Mouse (Mus musculus): Measurements from ENCODE around the gene Gm49395. TPM values are rescaled to one million over a fixed set of nuclear protein-coding genes. Genes with fewer than 3 reads are reported as not detected.

Gm49395 gene
- polyA plus RNA-seq, 2 experiments = 1.4 to 7.3 TPM

- H3K27me3 ChIP-seq (ENCODE audit: control insufficient read depth, insufficient read depth, low read length) = no peaks in the 10 kb centered on the region
- no peaks in the 10 kb centered on the region for H3K9me3 ChIP-seq (ENCODE audit: control insufficient read depth, low read length)
- 0 out of 2 replicates have a peak, but pooled peaks cover 4% of the 10 kb centered on the region for H3K4me1 ChIP-seq (ENCODE audit: control insufficient read depth, insufficient read depth, low read length)
- H3K36me3 ChIP-seq (ENCODE audit: control insufficient read depth, insufficient read depth, low read length) = no peaks in the 10 kb centered on the region
- ATAC-seq (ENCODE audit: low FRiP score, low read depth) (no peak), DNase-seq (ENCODE audit: low spot score) (no peak)
- no peak for TF ChIP-seq POLR2A (IDR thresholded peaks at IDR 0.05; ENCODE audit: borderline replicate concordance, extremely low read depth, insufficient read depth, insufficient read length)
- WGBS = 31% methylated on average over 11 of the region's 11 CpGs
- H3K27ac ChIP-seq (replicated peaks; ENCODE audit: low read depth, low read length) = no peak overlapping the region
- peak overlapping the region; percentile 64 for H3K9ac ChIP-seq (ENCODE audit: low read depth, low read length, severe bottlenecking)
- H3K4me3 ChIP-seq (replicated peaks; ENCODE audit: low read length) = peak overlapping the region; percentile 59
- H3K4me2 ChIP-seq (replicated peaks; ENCODE audit: low read depth, low read length, severe bottlenecking) = peak overlapping the region; percentile 93
These were observed 1.1 kb downstream of the Gm49395 start for GRCm38 (mm10) chr13:115100381-115101177.

- 83% methylated on average over 9 of the region's 9 CpGs for WGBS
- Histone ChIP-seq H3K4me2 (replicated peaks; ENCODE audit: low read depth, low read length, severe bottlenecking) (no peak overlapping the region), H3K27me3 (ENCODE audit: control insufficient read depth, insufficient read depth, low read length) (no peaks in the 10 kb centered on the region), H3K27ac (replicated peaks; ENCODE audit: low read depth, low read length) (no peak overlapping the region), H3K9me3 (ENCODE audit: control insufficient read depth, low read length) (no peaks in the 10 kb centered on the region), H3K4me1 (ENCODE audit: control insufficient read depth, insufficient read depth, low read length) (0 out of 2 replicates have a peak, but pooled peaks cover 4% of the 10 kb centered on the region), H3K36me3 (ENCODE audit: control insufficient read depth, insufficient read depth, low read length) (no peaks in the 10 kb centered on the region), H3K4me3 (replicated peaks; ENCODE audit: low read length) (no peak overlapping the region), H3K9ac (ENCODE audit: low read depth, low read length, severe bottlenecking) (no peak overlapping the region)
- ATAC-seq (ENCODE audit: low FRiP score, low read depth) (no peak), DNase-seq (ENCODE audit: low spot score) (no peak)
- no peak for TF ChIP-seq POLR2A (IDR thresholded peaks at IDR 0.05; ENCODE audit: borderline replicate concordance, extremely low read depth, insufficient read depth, insufficient read length)
These were observed 2.3 kb downstream of the Gm49395 start for GRCm38 (mm10) chr13:115099381-115099780.

- Histone ChIP-seq H3K4me1 (ENCODE audit: control insufficient read depth, insufficient read depth, low read length) (0 out of 2 replicates have a peak, but pooled peaks cover 4% of the 10 kb centered on the region), H3K27me3 (ENCODE audit: control insufficient read depth, insufficient read depth, low read length) (no peaks in the 10 kb centered on the region), H3K9ac (ENCODE audit: low read depth, low read length, severe bottlenecking) (no peak overlapping the region), H3K27ac (replicated peaks; ENCODE audit: low read depth, low read length) (no peak overlapping the region), H3K9me3 (ENCODE audit: control insufficient read depth, low read length) (no peaks in the 10 kb centered on the region), H3K36me3 (ENCODE audit: control insufficient read depth, insufficient read depth, low read length) (no peaks in the 10 kb centered on the region), H3K4me2 (replicated peaks; ENCODE audit: low read depth, low read length, severe bottlenecking) (no peak overlapping the region), H3K4me3 (replicated peaks; ENCODE audit: low read length) (no peak overlapping the region)
- 60% methylated on average over 3 of the region's 3 CpGs for WGBS
- TF ChIP-seq POLR2A (IDR thresholded peaks at IDR 0.05; ENCODE audit: borderline replicate concordance, extremely low read depth, insufficient read depth, insufficient read length) = no peak
- no peak for DNase-seq (ENCODE audit: low spot score)
- no peak for ATAC-seq (ENCODE audit: low FRiP score, low read depth)
These were observed 3.5 kb downstream of the Gm49395 start for GRCm38 (mm10) chr13:115098227-115098626.

GRCm38 (mm10) chr13:115096965-115097364, 4.8 kb downstream of the Gm49395 start:
- 77% methylated on average over 5 of the region's 5 CpGs for WGBS
- no peak overlapping the region for H3K27ac ChIP-seq (replicated peaks; ENCODE audit: low read depth, low read length)

GRCm38 (mm10) chr13:115096216-115096615, 5.5 kb downstream of the Gm49395 start:
- no peak for ATAC-seq (ENCODE audit: low FRiP score, low read depth)
- no peak for DNase-seq (ENCODE audit: low spot score)
- WGBS = 47% methylated on average over 2 of the region's 2 CpGs

More at GRCm38 (mm10) chr13:115096965-115097364, 4.8 kb downstream of the Gm49395 start:
- H3K4me2 ChIP-seq (replicated peaks; ENCODE audit: low read depth, low read length, severe bottlenecking) = no peak overlapping the region
- no peak for ATAC-seq (ENCODE audit: low FRiP score, low read depth)
- 0 out of 2 replicates have a peak, but pooled peaks cover 4% of the 10 kb centered on the region for H3K4me1 ChIP-seq (ENCODE audit: control insufficient read depth, insufficient read depth, low read length)
- H3K9ac ChIP-seq (ENCODE audit: low read depth, low read length, severe bottlenecking) = no peak overlapping the region
- no peak overlapping the region for H3K4me3 ChIP-seq (replicated peaks; ENCODE audit: low read length)
- no peaks in the 10 kb centered on the region for H3K9me3 ChIP-seq (ENCODE audit: control insufficient read depth, low read length)
- TF ChIP-seq POLR2A (IDR thresholded peaks at IDR 0.05; ENCODE audit: borderline replicate concordance, extremely low read depth, insufficient read depth, insufficient read length) = no peak
- no peaks in the 10 kb centered on the region for H3K36me3 ChIP-seq (ENCODE audit: control insufficient read depth, insufficient read depth, low read length)
- no peaks in the 10 kb centered on the region for H3K27me3 ChIP-seq (ENCODE audit: control insufficient read depth, insufficient read depth, low read length)
- DNase-seq (ENCODE audit: low spot score) = no peak

More at GRCm38 (mm10) chr13:115096216-115096615, 5.5 kb downstream of the Gm49395 start:
- Histone ChIP-seq H3K36me3 (ENCODE audit: control insufficient read depth, insufficient read depth, low read length) (no peaks in the 10 kb centered on the region), H3K4me3 (replicated peaks; ENCODE audit: low read length) (no peak overlapping the region), H3K4me2 (replicated peaks; ENCODE audit: low read depth, low read length, severe bottlenecking) (no peak overlapping the region), H3K4me1 (ENCODE audit: control insufficient read depth, insufficient read depth, low read length) (0 out of 2 replicates have a peak, but pooled peaks cover 2% of the 10 kb centered on the region), H3K27me3 (ENCODE audit: control insufficient read depth, insufficient read depth, low read length) (no peaks in the 10 kb centered on the region), H3K9ac (ENCODE audit: low read depth, low read length, severe bottlenecking) (no peak overlapping the region), H3K9me3 (ENCODE audit: control insufficient read depth, low read length) (no peaks in the 10 kb centered on the region), H3K27ac (replicated peaks; ENCODE audit: low read depth, low read length) (no peak overlapping the region)
- TF ChIP-seq POLR2A (IDR thresholded peaks at IDR 0.05; ENCODE audit: borderline replicate concordance, extremely low read depth, insufficient read depth, insufficient read length) = no peak
